Mouse (Mus musculus) cerebellum, postnatal 14 days (tissue): ENCODE data around the gene Ccdc28b.
A peak's percentile ranks its signal among the peaks of the same experiment; 100 is the strongest.

Experiments
- DNase-seq, 2 experiments: peaks; one replicate each; pipeline ENCODE4 v3.0.0; 2021; ENCODE audit warnings: mixed read lengths in 2 of 2

Ccdc28b gene

DNA sequence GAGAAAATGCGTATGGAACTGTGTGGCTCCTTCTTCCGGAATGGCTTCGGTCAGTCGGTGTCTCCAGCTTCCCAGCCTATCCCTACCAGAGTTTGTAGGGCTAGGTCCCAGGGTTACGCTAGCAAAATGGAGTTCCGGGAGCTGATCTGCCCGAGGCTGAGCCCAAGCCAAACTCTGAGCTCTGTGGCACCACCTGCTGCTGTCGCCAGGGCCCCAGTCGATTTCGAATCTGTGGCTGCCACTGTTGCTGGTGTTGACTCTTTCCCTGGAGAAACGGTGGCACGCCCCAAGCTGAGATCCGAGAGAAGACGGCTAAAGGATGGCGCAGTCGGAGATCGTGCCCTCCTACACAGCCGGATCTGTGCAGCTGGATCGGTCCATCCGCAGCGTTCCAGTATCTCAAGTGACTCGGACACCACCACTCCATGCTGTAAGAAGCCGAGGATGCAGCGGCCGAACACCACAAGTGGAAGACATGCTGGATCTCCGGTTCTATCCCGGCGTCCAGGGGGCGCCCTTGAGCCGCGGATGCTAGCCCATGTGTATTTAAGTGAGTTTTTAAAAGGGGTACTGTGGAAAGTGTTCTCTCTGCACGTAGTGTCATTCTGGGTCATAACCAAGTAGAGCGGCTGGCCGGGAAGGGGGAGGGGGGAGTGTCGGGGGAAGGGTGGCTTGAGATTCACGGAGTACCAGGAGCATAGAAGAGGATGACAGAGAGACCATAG, 38.7 kb downstream of the Ccdc28b start:
- DNase-seq: peak; percentile 83 to 88

DNA sequence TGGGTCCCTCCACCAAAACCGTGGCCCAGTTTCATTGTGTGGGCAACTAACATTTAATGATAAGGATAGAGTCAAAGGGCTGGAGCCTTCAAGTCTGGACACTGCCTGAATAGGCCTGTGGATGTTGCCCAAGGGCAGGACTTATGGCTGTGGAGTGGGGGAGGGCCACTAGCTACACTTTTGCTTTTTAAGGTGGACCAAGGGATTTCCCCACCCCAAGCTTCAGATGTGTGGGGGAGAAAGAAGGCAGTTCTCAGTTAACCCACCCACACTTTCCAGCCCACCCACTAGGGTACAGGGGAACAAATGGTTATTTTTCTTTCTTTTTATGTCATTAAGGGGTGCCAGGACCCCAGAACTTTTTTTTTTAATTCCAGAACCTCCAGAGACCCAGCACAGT, 39.4 kb downstream of the Ccdc28b start:
- DNase-seq: no peak

DNA sequence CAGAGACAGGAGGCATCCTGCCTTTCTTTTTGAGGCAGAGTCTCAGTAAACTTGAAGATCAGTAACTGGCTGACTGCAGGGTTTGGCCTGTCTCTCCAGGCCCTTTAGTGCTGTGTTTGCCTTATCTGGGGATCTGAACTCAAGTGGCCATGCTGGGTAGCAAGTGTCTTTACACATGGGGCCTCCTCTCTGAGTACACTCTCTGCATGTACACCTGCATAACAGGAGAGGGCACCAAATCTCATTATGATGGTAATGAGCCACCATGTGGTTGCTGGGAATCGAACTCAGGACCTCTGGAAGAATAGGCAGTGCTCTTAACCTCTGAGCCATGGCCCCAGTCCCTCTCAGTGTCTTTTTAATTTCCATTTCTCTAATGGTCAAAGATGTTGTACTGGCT, 41.5 kb downstream of the Ccdc28b start:
- DNase-seq: no peak

DNA sequence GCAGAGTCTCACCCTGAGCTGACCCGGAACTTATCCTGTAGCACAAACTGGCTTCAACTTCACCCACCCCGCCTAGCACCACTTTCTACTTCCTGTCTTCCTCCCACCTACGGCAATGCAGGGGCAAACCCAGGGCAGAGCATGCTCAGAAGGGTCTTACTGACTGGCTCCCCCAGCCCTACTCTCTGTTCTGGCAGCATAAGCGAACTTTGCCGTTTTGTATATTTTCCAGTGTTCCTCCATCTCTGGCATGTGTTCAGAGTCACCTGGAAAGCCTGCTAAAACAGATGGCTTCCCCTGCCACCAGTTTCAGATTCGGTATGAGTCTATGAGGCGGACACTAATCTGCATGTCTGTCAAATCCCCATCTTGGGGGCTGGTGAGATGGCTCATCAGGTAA, 43.4 kb downstream of the Ccdc28b start:
- DNase-seq: peak; percentile 69 to 73

DNA sequence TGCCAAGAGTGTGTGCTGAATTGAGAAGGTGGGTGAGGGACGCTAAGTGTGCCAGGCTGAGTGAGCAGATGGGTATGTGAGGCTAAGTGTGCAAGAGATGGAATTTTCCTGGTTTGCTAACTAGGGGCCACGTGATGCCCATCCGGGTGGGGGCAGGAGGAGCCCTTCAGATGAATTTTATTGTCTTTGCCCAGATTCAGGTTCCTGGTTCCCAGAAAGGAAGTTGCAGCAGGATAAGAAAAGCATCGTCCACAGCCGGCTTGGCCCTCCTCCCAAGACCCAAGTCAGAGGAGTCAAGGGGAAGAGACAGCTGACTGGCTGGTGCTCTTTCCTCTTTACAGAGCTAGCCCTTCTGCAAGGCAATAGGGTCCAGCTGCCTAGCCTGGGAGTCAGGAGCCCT, 45.3 kb downstream of the Ccdc28b start, which contains the start of gene Fam167b:
Fam167b (minus strand) TSS at position 84 of the 400 bp plus-strand sequence.
- no peak for DNase-seq

DNA sequence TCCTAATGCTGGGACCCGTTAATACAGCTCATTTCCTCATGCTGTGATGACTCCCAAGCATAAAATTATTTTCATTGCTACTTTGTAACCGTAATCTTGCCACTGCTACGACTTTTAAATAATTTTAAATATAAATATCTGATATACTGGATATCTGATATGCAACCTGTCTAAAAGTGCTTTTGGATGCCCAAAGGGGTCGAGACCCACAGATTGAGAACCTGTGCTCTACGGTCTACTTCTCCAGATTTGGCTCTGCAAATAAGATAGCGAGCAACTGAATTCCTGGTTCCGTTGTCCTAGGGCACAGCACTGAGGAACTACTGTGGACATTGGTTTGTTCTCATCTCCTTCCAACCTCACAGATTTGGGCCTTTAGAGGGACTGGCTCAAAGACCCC, 46.1 kb downstream of the Ccdc28b start:
- DNase-seq: no peak

DNA sequence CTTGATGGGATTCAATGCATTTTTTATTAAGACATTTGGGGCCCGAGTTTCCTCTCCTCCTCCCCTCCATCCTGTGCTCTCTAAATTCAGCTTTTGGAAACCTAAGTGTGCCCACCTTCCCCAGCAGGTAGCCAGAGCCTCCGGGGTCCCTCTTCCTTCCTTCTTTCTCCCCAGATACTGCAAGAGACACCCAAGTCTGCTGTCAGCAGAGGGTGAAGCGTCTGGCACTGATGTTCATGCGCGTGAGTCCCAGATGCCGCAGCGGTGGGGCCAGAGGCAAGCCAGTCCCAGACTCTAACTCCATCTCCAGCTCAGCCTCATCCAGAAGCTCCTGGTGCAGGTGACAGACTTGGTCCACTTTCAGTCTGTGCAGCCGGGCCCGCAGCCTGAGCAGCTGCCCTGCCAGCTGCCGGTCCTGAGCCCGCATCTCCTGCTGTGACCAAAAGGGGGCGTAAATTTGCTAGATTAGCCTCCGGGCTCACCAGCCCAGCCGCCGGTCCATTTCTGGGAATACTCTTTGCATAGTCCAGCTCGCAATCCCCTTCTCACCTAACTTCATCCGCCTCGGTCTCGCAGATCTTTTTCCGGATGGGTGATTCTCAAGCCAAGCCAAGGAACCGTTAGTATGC, 46.8 kb downstream of the Ccdc28b start:
- peak; percentile 57 to 78 for DNase-seq

DNA sequence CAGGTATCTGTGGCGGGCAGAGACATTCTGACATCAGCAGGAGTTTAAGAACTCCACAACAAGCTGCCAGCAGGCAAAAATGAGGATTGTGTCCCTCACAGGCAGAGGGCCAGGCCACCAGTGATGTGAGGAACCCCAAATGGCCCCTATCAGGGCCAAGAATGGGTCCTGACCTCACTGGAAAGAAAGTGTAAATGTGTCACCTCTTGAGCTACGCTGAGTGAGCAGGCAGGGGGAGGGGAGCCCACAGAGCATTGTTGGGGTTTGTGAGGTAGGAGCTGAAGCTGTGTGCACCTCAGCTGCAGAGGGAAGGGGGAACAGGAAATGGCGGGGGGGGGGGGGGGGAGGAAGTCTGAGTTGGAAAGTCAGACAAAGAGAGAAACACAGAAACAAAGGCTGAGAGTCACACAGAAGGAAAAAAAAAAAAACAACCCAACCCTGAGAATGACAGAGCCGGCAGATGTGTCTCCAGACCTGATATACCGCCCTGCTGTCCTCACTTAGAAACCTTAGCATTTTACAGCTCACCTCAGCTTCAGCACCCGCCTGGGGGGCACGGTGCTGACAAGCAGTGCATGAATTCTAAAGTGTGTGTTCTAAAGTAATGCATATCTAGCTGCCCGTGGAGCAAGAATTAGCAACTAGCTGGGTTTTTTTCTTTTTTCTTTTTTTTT, 48.4 kb downstream of the Ccdc28b start:
- DNase-seq: no peak

DNA sequence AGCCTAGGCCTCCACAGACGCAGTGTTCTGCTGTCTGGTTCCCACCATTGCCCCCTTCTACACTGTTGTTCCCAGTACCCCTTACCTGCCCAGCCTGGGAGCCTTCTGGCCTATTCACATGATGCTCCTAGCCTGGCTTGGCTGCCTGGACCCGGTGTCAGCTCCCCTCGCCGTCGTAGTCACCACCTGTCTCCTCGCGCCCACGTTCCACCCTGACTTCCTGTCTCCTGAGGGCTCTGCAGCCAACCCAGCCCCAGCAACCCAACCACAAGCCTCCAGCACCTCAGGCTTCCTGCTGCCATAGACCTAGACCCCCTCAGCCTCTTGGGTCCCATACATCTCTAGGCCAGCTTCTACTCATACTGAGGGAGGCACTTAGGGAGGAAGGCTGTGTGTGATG, 50.3 kb downstream of the Ccdc28b start, which contains the start of gene Lck:
Lck (minus strand) TSS at position 212 of the 400 bp plus-strand sequence.
- DNase-seq: no peak

DNA sequence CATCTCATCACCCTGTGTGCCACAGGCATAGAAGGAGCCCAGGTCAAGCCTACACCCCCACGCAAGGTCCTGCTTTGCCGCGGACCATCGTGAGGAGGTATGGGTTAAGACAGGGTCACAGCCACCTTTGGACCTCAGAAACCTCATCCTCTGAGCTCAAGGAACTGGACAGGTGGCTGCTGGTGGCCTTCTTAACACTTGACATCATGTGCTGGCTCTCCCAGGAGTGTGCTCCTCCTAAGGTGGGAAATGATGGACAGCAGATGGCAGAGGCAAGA, 50.7 kb downstream of the Ccdc28b start:
- DNase-seq: no peak

DNA sequence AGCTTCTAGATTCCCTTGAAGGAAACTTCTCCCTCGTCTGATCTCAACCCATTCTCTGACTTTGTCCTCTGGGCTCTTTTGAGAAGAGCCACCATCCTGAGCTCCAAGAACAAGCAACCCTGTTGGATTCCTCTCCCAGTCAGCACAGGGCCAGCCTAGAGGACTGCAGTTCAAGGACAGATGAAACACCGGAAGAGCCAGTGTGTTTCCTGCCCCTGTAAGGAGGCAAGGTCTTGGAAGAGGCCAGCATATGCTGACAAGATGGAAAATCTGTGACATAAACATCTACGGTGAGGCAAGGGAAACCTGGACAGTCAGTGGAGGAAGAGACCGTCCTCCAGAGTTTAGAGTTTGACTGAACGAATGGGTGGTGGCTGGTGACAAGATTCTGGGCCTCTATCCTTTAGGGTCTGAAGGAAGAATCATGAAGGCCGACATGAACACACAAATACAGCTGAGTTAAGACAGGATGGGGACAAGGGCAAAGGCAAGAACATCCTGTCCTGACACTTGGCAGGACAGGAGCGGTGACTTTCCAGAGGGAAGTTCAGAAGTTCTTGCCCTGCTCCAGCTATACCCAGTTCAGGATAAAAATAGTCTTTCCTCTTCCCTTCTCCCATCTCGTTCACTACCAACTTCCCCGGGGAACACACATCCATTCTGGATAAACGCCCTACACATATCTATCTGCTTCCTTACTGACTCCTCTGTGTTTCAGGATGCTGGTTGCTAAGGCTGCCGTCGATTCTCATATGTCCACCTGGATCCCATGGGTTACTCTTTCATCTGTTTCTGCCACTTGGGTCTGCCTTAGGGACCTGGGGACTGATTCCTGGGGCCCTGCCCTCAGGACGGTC, 51.3 kb downstream of the Ccdc28b start:
- DNase-seq: no peak

DNA sequence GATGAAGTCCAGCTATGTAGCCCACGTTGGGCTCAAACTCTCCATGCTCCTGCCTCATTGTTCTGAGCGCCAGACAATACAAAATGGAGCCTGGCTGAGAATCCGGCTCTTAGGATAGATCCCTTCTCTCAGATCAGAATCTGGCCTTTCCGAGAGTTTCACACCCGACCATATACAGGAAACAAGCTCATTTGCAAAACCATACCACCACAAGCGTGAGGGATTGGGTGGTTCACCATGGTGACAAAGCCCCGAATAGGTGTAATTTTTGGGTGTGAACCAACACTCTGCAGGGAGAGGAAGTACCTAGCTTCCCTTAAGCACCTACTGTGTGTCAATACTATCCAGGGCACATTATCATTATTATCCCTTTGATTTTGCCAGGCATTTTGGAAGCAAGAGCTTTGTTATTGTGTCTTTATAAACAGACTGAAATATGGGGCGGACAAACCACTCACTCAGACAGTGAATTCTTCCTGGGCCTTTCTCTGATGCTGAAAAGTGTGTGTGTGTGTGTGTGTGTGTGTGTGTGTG, 52.1 kb downstream of the Ccdc28b start:
- no peak for DNase-seq

DNA sequence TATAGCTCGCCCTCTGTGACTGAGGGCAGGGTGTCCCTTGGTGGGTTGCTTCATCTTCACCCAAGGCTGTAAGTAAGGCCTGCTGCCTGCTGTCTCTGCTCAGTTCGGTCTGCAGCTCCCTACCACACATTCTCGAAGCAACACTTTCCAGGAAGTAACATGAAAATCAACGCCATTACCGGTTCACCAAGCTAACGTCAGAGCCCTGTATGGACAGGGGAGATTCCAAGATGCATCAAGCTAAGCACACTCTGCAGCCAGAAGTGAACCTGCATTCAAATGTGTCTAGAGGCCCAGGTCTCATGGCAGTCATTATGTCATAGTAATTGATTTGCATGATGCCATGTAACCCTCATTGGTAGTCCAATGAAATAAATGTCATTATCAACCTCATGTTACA, 53.7 kb downstream of the Ccdc28b start:
- DNase-seq: no peak
